Mouse (Mus musculus): Measurements from ENCODE around the gene Ahdc1.

- TF ChIP-seq CTCF (conservative IDR thresholded peaks at IDR 0.05; ENCODE audit: low read length) = no peak
- TF ChIP-seq POU5F1 (IDR thresholded peaks at IDR 0.05; ENCODE audit: borderline replicate concordance, low read length) = no peak
These were observed 17.8 kb downstream of the Ahdc1 start for GRCm38 (mm10) chr4:133028875-133029274.

All from E14TG2a.4 (cell line).